Mouse (Mus musculus): ENCODE data around the gene Ankrd33. TPM values are rescaled to one million over a fixed set of nuclear protein-coding genes. Genes with fewer than 3 reads are reported as not detected.

Ankrd33 gene
- polyA plus RNA-seq, 1 experiment, result not detected

GRCm38 (mm10) chr15:101074067-101074466 is 41.5 kb upstream of the Ankrd33 start:
- WGBS, result 74% methylated on average over 5 of the region's 5 CpGs
- no peaks in the 10 kb centered on the region for H3K4me1 ChIP-seq (ENCODE audit: control insufficient read depth, insufficient read depth, low read length)
- H3K27ac ChIP-seq (ENCODE audit: control insufficient read depth, insufficient read depth, low read depth, low read length, poor library complexity), result no peak overlapping the region
- no peak for TF ChIP-seq POLR2A (IDR thresholded peaks at IDR 0.05; ENCODE audit: borderline replicate concordance, control insufficient read depth, low read depth, low read length)
- TF ChIP-seq CTCF (IDR thresholded peaks at IDR 0.05; ENCODE audit: control insufficient read depth, insufficient read depth, low read length), result no peak
- H3K4me3 ChIP-seq (replicated peaks; ENCODE audit: control insufficient read depth, low read depth, low read length), result no peak overlapping the region

- no peaks in the 10 kb centered on the region for H3K4me1 ChIP-seq (ENCODE audit: control insufficient read depth, insufficient read depth, low read length)
- WGBS, result 78% methylated on average over 4 of the region's 4 CpGs
- no peak for TF ChIP-seq CTCF (IDR thresholded peaks at IDR 0.05; ENCODE audit: control insufficient read depth, insufficient read depth, low read length)
- no peak for TF ChIP-seq POLR2A (IDR thresholded peaks at IDR 0.05; ENCODE audit: borderline replicate concordance, control insufficient read depth, low read depth, low read length)
- no peak overlapping the region for H3K4me3 ChIP-seq (replicated peaks; ENCODE audit: control insufficient read depth, low read depth, low read length)
- H3K27ac ChIP-seq (ENCODE audit: control insufficient read depth, insufficient read depth, low read depth, low read length, poor library complexity), result no peak overlapping the region
Measured at GRCm38 (mm10) chr15:101075150-101075549, 40.4 kb upstream of the Ankrd33 start.

- H3K27ac ChIP-seq (ENCODE audit: control insufficient read depth, insufficient read depth, low read depth, low read length, poor library complexity), result no peak overlapping the region
- H3K4me3 ChIP-seq (replicated peaks; ENCODE audit: control insufficient read depth, low read depth, low read length), result no peak overlapping the region
- TF ChIP-seq POLR2A (IDR thresholded peaks at IDR 0.05; ENCODE audit: borderline replicate concordance, control insufficient read depth, low read depth, low read length) (no peak), CTCF (IDR thresholded peaks at IDR 0.05; ENCODE audit: control insufficient read depth, insufficient read depth, low read length) (no peak)
- no peaks in the 10 kb centered on the region for H3K4me1 ChIP-seq (ENCODE audit: control insufficient read depth, insufficient read depth, low read length)
- 70% methylated on average over 5 of the region's 5 CpGs for whole genome bisulfite sequencing
Measured at GRCm38 (mm10) chr15:101075656-101076055, 39.9 kb upstream of the Ankrd33 start.

GRCm38 (mm10) chr15:101076071-101077000 is 39.2 kb upstream of the Ankrd33 start:
- 26% methylated on average over 26 of the region's 26 CpGs for WGBS
- Histone ChIP-seq H3K27ac (ENCODE audit: control insufficient read depth, insufficient read depth, low read depth, low read length, poor library complexity) (no peak overlapping the region), H3K4me3 (replicated peaks; ENCODE audit: control insufficient read depth, low read depth, low read length) (no peak overlapping the region), H3K4me1 (ENCODE audit: control insufficient read depth, insufficient read depth, low read length) (no peaks in the 10 kb centered on the region)
- TF ChIP-seq CTCF (IDR thresholded peaks at IDR 0.05; ENCODE audit: control insufficient read depth, insufficient read depth, low read length) (no peak), POLR2A (IDR thresholded peaks at IDR 0.05; ENCODE audit: borderline replicate concordance, control insufficient read depth, low read depth, low read length) (no peak)

- Histone ChIP-seq H3K27ac (ENCODE audit: control insufficient read depth, insufficient read depth, low read depth, low read length, poor library complexity) (peak overlapping the region; percentile 34; the same call in 1 of the 2 replicates), H3K4me3 (replicated peaks; ENCODE audit: control insufficient read depth, low read depth, low read length) (no peak overlapping the region), H3K4me1 (ENCODE audit: control insufficient read depth, insufficient read depth, low read length) (no peaks in the 10 kb centered on the region)
- WGBS, result 7% methylated on average over 34 of the region's 34 CpGs
- TF ChIP-seq POLR2A (IDR thresholded peaks at IDR 0.05; ENCODE audit: borderline replicate concordance, control insufficient read depth, low read depth, low read length), result no peak
- no peak for TF ChIP-seq CTCF (IDR thresholded peaks at IDR 0.05; ENCODE audit: control insufficient read depth, insufficient read depth, low read length)
Measured at GRCm38 (mm10) chr15:101077001-101077812, 38.3 kb upstream of the Ankrd33 start.

GRCm38 (mm10) chr15:101077813-101078730 is 37.5 kb upstream of the Ankrd33 start, which contains the start of gene Fignl2:
TSS of gene Fignl2 (minus strand) at chr15:101078567.
- H3K4me3 ChIP-seq (replicated peaks; ENCODE audit: control insufficient read depth, low read depth, low read length), result peak within 1 kb of the TSS; percentile 53
- H3K4me1 ChIP-seq (ENCODE audit: control insufficient read depth, insufficient read depth, low read length), result no peaks in the 10 kb centered on the region
- TF ChIP-seq POLR2A (IDR thresholded peaks at IDR 0.05; ENCODE audit: borderline replicate concordance, control insufficient read depth, low read depth, low read length) (no peak), CTCF (IDR thresholded peaks at IDR 0.05; ENCODE audit: control insufficient read depth, insufficient read depth, low read length) (no peak)
- peak within 1 kb of the TSS; percentile 34; the same call in 1 of the 2 replicates for H3K27ac ChIP-seq (ENCODE audit: control insufficient read depth, insufficient read depth, low read depth, low read length, poor library complexity)
- WGBS, result 2% methylated on average over 60 of the region's 96 CpGs

GRCm38 (mm10) chr15:101078731-101079156 is 36.8 kb upstream of the Ankrd33 start:
- 7% methylated on average over 30 of the region's 30 CpGs for WGBS
- peak overlapping the region; percentile 53 for H3K4me3 ChIP-seq (replicated peaks; ENCODE audit: control insufficient read depth, low read depth, low read length)
- TF ChIP-seq CTCF (IDR thresholded peaks at IDR 0.05; ENCODE audit: control insufficient read depth, insufficient read depth, low read length) (no peak), POLR2A (IDR thresholded peaks at IDR 0.05; ENCODE audit: borderline replicate concordance, control insufficient read depth, low read depth, low read length) (no peak; the same call in 1 of the 2 replicates)
- H3K4me1 ChIP-seq (ENCODE audit: control insufficient read depth, insufficient read depth, low read length), result no peaks in the 10 kb centered on the region
- no peak overlapping the region; the same call in 1 of the 2 replicates for H3K27ac ChIP-seq (ENCODE audit: control insufficient read depth, insufficient read depth, low read depth, low read length, poor library complexity)
